Mouse (Mus musculus): ENCODE results near the gene Hck. TPM values are rescaled to one million over a fixed set of nuclear protein-coding genes. Genes with fewer than 3 reads are reported as not detected.

The Hck gene
- total and polyA plus RNA-seq, 3 experiments = 1.5 to 2.9 (median 1.5) TPM

DNA sequence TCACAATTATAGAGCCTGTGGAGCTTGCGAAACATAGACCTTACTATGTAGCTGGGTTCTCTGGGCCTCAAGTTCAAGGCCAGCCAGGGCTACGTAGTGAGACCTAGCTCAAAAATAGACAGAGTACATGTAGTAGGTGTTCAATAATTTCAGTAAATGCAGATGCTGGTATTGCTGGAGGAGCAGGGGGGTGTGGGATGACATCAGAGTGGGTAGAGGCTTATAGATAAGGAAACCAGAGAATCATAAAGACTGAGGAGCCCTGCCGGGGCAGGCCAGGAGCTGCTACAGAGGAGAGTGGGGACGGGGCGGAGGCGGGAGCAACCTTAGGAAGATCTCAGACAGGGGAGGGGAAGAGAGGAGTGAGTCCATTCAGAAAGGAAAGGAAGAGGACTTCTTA, 22.7 kb upstream of the Hck start:
- H3K4me3 ChIP-seq = no peak overlapping the region
- DNase-seq = no peak
- H3K27ac ChIP-seq = no peak overlapping the region
- no peaks in the 10 kb centered on the region for H3K36me3 ChIP-seq (ENCODE audit: control insufficient read depth, insufficient read depth, low read length)
- intact Hi-C loops (cut with DNase I) = loop anchor here (5.0 kb wide), 1 partner anchor 37 kb away; no protein-coding TSS in a partner anchor
- no peak overlapping the region for H3K9ac ChIP-seq (ENCODE audit: low read depth, low read length)
- no peaks in the 10 kb centered on the region for H3K27me3 ChIP-seq (ENCODE audit: control insufficient read depth, insufficient read depth, low read length)
- H3K4me1 ChIP-seq (ENCODE audit: control insufficient read depth, insufficient read depth, low read length) = peaks cover 14% of the 10 kb centered on the region
- 89% methylated on average over 6 of the region's 6 CpGs for WGBS
- TF ChIP-seq EP300 (IDR thresholded peaks at IDR 0.05; ENCODE audit: insufficient read depth, low read depth, low read length) (no peak), CTCF (IDR thresholded peaks at IDR 0.05) (no peak), POLR2A (IDR thresholded peaks at IDR 0.05; ENCODE audit: insufficient read depth, low read depth, low read length) (no peak)
- H3K79me2 ChIP-seq (replicated peaks; ENCODE audit: control insufficient read depth, insufficient read depth, low read length) = no peaks in the 10 kb centered on the region

DNA sequence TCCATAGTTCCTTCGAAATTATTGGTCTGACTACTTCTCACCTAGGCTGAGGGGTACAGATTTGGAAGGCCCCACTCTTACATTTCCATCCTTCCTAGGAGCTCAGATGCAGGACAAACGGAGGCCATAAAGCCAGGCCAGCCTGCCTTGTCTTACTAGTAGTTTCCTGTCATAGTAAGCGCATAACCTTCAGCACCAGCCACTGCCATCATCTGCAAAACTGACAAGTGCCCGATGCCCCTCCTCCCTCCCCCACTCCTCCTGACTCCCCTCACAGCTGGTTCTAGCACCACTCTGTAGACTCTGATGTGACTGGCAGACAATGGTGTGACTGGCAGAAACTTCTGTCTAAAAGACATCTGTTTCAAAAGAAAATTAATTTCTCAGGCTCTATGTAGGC, 22.1 kb upstream of the Hck start:
- DNase-seq = no peak
- H3K79me2 ChIP-seq (replicated peaks; ENCODE audit: control insufficient read depth, insufficient read depth, low read length) = no peaks in the 10 kb centered on the region
- no peak overlapping the region for H3K4me3 ChIP-seq
- 87% methylated on average over 4 of the region's 4 CpGs for WGBS
- H3K36me3 ChIP-seq (ENCODE audit: control insufficient read depth, insufficient read depth, low read length) = no peaks in the 10 kb centered on the region
- TF ChIP-seq CTCF (IDR thresholded peaks at IDR 0.05) (no peak), POLR2A (IDR thresholded peaks at IDR 0.05; ENCODE audit: insufficient read depth, low read depth, low read length) (no peak), EP300 (IDR thresholded peaks at IDR 0.05; ENCODE audit: insufficient read depth, low read depth, low read length) (no peak)
- H3K9ac ChIP-seq (ENCODE audit: low read depth, low read length) = no peak overlapping the region
- intact Hi-C loops (cut with DNase I) = loop anchor here (5.0 kb wide), 1 partner anchor 36 kb away; no protein-coding TSS in a partner anchor
- H3K27ac ChIP-seq = no peak overlapping the region
- H3K4me1 ChIP-seq (ENCODE audit: control insufficient read depth, insufficient read depth, low read length) = peaks cover 15% of the 10 kb centered on the region
- H3K27me3 ChIP-seq (ENCODE audit: control insufficient read depth, insufficient read depth, low read length) = no peaks in the 10 kb centered on the region

DNA sequence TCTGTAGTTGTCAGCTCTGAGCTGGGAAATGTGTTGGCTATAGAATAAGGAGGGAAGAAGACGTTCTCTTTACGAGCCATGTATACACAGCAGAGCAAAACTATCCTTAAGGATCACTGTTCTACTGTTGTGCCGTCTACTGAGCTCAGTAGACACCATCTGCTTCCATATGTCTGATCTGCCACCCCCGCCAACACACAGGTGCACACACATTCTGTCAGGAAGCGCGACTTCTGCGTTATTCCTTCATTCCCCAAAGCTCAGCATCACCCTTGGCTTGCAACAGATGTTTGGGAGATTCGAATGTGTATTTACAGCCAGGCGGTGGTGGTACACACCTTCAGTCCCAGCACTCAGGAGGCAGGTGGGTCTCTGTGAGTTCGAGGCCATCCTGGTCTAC, 21.2 kb upstream of the Hck start:
- no peak overlapping the region for H3K9ac ChIP-seq (ENCODE audit: low read depth, low read length)
- WGBS = 92% methylated on average over 10 of the region's 10 CpGs

DNA sequence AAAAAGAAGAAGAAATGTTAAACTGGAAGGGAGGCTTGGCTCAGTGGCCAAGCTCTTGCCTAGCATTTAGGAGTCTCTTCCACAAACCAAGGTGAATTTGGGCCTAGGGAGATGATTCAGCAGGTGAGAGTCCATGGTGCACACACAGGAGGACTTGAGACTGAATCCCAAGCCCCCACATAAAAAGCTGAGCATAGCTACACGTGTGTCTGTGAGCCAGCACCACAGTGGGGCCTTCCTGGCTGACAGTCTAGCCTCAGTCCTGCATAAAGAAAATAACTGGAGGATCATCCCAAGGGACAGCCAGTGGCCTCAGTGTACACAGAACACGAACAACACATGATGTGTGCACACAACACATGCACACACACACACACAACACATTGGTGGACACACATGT, 19.0 kb upstream of the Hck start:
- Histone ChIP-seq H3K79me2 (replicated peaks; ENCODE audit: control insufficient read depth, insufficient read depth, low read length) (no peaks in the 10 kb centered on the region), H3K36me3 (ENCODE audit: control insufficient read depth, insufficient read depth, low read length) (no peaks in the 10 kb centered on the region), H3K4me3 (no peak overlapping the region), H3K9ac (ENCODE audit: low read depth, low read length) (no peak overlapping the region), H3K27ac (no peak overlapping the region; the same call in 1 of the 2 replicates), H3K4me1 (ENCODE audit: control insufficient read depth, insufficient read depth, low read length) (peaks cover 7% of the 10 kb centered on the region), H3K27me3 (ENCODE audit: control insufficient read depth, insufficient read depth, low read length) (no peaks in the 10 kb centered on the region)
- 46% methylated on average over 2 of the region's 2 CpGs for WGBS
- no peak for DNase-seq
- TF ChIP-seq CTCF (IDR thresholded peaks at IDR 0.05) = no peak
- TF ChIP-seq EP300 (IDR thresholded peaks at IDR 0.05; ENCODE audit: insufficient read depth, low read depth, low read length) = no peak
- TF ChIP-seq POLR2A (IDR thresholded peaks at IDR 0.05; ENCODE audit: insufficient read depth, low read depth, low read length) = no peak
- intact Hi-C loops (cut with DNase I) = loop anchor here (5.0 kb wide), 1 partner anchor 33 kb away; no protein-coding TSS in a partner anchor

More for the DNA sequence above, 21.2 kb upstream of the Hck start:
- H3K4me1 ChIP-seq (ENCODE audit: control insufficient read depth, insufficient read depth, low read length) = peaks cover 15% of the 10 kb centered on the region
- no peaks in the 10 kb centered on the region for H3K36me3 ChIP-seq (ENCODE audit: control insufficient read depth, insufficient read depth, low read length)
- TF ChIP-seq POLR2A (IDR thresholded peaks at IDR 0.05; ENCODE audit: insufficient read depth, low read depth, low read length) (no peak), EP300 (IDR thresholded peaks at IDR 0.05; ENCODE audit: insufficient read depth, low read depth, low read length) (no peak), CTCF (IDR thresholded peaks at IDR 0.05) (no peak)
- DNase-seq = no peak
- H3K4me3 ChIP-seq = no peak overlapping the region
- no peak overlapping the region for H3K27ac ChIP-seq
- H3K27me3 ChIP-seq (ENCODE audit: control insufficient read depth, insufficient read depth, low read length) = no peaks in the 10 kb centered on the region
- no peaks in the 10 kb centered on the region for H3K79me2 ChIP-seq (replicated peaks; ENCODE audit: control insufficient read depth, insufficient read depth, low read length)
- intact Hi-C loops (cut with DNase I) = loop anchor here (5.0 kb wide), 1 partner anchor 35 kb away; no protein-coding TSS in a partner anchor

DNA sequence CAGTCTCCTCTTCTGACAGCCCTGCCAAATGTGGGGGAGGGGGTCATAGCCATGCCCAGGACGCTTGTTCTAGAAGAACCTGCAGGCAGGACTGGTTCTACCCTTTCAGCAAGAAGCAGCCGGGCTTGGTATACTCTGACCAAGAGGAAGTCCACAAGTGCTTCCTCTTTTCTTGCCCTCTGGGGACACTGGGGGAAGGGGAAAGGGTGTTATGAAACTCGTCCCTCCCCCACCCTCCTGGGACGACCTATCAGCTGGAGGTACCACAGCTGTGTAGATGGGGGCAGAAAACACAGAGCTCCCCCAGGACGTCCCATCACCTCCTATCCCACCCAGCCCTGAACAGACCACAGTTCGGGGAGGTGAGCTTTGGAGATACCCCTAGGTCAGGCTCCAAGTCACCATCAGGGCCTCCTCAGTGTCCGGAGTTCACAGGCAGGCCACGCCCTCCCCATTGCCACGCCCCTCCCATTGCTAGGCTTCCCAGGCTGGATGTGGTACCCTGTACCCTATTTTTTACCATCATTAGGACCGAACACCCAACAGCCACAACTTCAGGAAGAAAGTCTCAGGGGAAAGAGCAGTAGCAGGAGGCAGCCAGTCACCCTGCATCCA, 17.6 kb upstream of the Hck start:
- Histone ChIP-seq H3K9ac (ENCODE audit: low read depth, low read length) (no peak overlapping the region), H3K27ac (no peak overlapping the region; the same call in 1 of the 2 replicates), H3K79me2 (replicated peaks; ENCODE audit: control insufficient read depth, insufficient read depth, low read length) (no peaks in the 10 kb centered on the region), H3K4me1 (ENCODE audit: control insufficient read depth, insufficient read depth, low read length) (peaks cover 7% of the 10 kb centered on the region), H3K27me3 (ENCODE audit: control insufficient read depth, insufficient read depth, low read length) (no peaks in the 10 kb centered on the region), H3K36me3 (ENCODE audit: control insufficient read depth, insufficient read depth, low read length) (no peaks in the 10 kb centered on the region), H3K4me3 (no peak overlapping the region)
- TF ChIP-seq CTCF (IDR thresholded peaks at IDR 0.05) (no peak), POLR2A (IDR thresholded peaks at IDR 0.05; ENCODE audit: insufficient read depth, low read depth, low read length) (0 out of 2 replicates have a peak, but pooled peaks have one; percentile 29), EP300 (IDR thresholded peaks at IDR 0.05; ENCODE audit: insufficient read depth, low read depth, low read length) (0 out of 2 replicates have a peak, but pooled peaks have one; percentile 33)
- WGBS = 21% methylated on average over 10 of the region's 10 CpGs
- intact Hi-C loops (cut with DNase I) = no loop called here
- peak; percentile 54 to 78 for DNase-seq

DNA sequence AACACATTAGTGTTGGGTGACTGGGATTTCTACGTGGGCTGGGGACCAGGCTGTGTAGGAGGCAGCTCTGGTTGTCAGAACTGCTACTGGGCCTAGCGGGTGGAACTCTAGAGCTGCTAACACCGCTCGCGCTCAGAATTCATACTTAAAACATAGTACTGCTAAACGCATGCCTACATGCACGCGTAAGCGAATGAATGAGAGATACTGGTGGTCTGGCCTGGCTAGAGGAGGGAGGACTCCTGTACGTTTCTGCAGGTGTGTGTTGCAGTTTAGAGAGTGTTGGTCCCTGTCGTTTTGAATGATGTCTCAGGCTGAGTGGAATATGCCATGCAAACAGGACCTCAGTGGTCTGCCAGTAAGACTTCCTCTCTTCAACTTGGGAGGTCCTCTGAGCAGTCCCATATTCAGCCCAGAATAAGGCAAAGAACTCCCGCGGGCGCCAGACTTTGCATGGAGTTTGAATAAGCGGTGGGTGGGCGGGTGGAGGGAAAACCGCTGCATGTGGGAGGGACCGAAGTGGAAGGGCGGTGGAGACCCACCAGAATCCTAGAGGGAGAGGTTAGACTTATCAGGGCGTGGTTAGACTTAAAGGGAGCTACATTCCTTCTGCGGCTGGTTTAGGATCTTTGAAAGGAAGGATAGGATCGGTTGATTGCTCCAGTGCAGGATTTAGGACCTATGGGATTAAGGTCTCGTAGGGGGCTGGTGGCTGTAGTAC, 1.1 kb upstream of the Hck start:
- TF ChIP-seq CTCF (IDR thresholded peaks at IDR 0.05) (no peak), POLR2A (IDR thresholded peaks at IDR 0.05; ENCODE audit: insufficient read depth, low read depth, low read length) (no peak), EP300 (IDR thresholded peaks at IDR 0.05; ENCODE audit: insufficient read depth, low read depth, low read length) (no peak)
- peaks cover 9% of the 10 kb centered on the region for H3K27me3 ChIP-seq (ENCODE audit: control insufficient read depth, insufficient read depth, low read length)
- H3K4me3 ChIP-seq = no peak overlapping the region
- H3K36me3 ChIP-seq (ENCODE audit: control insufficient read depth, insufficient read depth, low read length) = no peaks in the 10 kb centered on the region
- H3K79me2 ChIP-seq (replicated peaks; ENCODE audit: control insufficient read depth, insufficient read depth, low read length) = no peaks in the 10 kb centered on the region
- intact Hi-C loops (cut with DNase I) = no loop called here
- 47% methylated on average over 23 of the region's 23 CpGs for WGBS
- DNase-seq = no peak
- H3K27ac ChIP-seq = no peak overlapping the region
- H3K4me1 ChIP-seq (ENCODE audit: control insufficient read depth, insufficient read depth, low read length) = no peaks in the 10 kb centered on the region
- no peak overlapping the region for H3K9ac ChIP-seq (ENCODE audit: low read depth, low read length)

Data from heart, adult 2 months (tissue).